9 mouse cellular contexts compared by ENCODE assay signal in the genomic region with DNA sequence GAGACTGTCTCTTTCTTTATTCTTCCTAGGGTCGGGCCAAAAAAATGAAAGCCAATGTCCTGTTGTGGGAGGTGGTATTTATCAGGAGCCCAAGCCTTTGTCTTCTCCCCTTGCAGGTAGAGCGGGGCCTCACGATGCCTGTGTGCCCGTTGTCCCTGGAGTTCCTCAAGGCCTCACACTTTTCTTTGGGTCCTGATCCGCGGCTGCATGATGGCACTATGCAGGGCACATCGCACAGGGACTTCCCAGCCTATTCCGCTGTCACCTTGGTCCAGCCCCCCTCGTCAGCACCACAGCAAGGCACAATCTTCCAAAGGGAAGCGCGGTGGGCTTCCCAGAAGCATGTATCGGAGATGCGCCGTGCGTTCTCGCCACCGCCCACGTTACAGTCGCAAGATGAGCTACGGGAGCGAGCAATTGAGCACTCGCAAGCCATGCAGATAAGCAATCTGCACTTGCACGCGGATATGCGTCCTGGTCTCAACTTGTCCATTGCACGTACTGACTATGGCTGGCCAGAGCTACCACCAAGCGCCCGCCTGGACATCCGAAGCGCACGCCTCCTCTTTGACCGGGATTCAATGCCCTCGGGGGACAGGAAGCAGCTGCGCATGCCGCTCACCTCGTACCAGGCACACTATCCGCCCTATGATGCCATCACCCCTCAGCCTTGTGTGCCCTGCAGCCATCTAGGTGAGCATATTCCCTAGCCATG. TPM values are rescaled to one million over a fixed set of nuclear protein-coding genes. Genes with fewer than 3 reads are reported as not detected.
DNase-seq lines count a peak whose midpoint lies in the region; ATAC-seq lines count a peak whose summit lies in the region.
"Had no signal": no experiment of that assay in that cellular context is flagged by ENCODE, and none has a peak within 500 bp of the region (broad histone marks: within the 10 kb centered on the region; RNA-seq: fewer than 3 reads in every experiment).

No protein-coding gene starts in this region.

- ATAC-seq in kidney, embryonic 16.5 days (ENCODE audit: low FRiP score, low TSS enrichment): no peak
- no peak for ATAC-seq in intestine, embryonic 16.5 days
- ATAC-seq in neural tube, embryonic 12.5 days (ENCODE audit: low FRiP score, low read depth): peak; percentile 48; the same call in 1 of the 2 replicates

- 27% methylated on average over 37 of the region's 37 CpGs for WGBS in kidney, embryonic 16.5 days
- WGBS in embryonic facial prominence, embryonic 10.5 days: 25% methylated on average over 37 of the region's 37 CpGs
- 24% methylated on average over 37 of the region's 37 CpGs for WGBS in intestine, embryonic 16.5 days
- WGBS in neural tube, embryonic 12.5 days: 27% methylated on average over 37 of the region's 37 CpGs

- H3K9me3 ChIP-seq in kidney, embryonic 16.5 days (ENCODE audit: low read length): no peaks in the 10 kb centered on the region
- H3K9me3 ChIP-seq in embryonic facial prominence, embryonic 10.5 days: no peaks in the 10 kb centered on the region
- H3K9me3 ChIP-seq in intestine, embryonic 16.5 days (ENCODE audit: control insufficient read depth, low read length): no peaks in the 10 kb centered on the region
- H3K9me3 ChIP-seq in neural tube, embryonic 12.5 days: no peaks in the 10 kb centered on the region

- DNase-seq in kidney, adult 11 months: no peak
- peak; percentile 52 for DNase-seq in embryonic facial prominence, embryonic 10.5 days (ENCODE audit: low spot score)
- DNase-seq in cerebellum, adult 11-12 months: no peak
- no peak for DNase-seq in adrenal gland, adult 8-10 months
- DNase-seq in left cerebral cortex, adult 11 months (ENCODE audit: low spot score): no peak
- DNase-seq: thymus, adult 18-20 months had no signal

- no peak overlapping the region for H3K27ac ChIP-seq in kidney, embryonic 16.5 days (ENCODE audit: low read length)
- H3K27ac ChIP-seq in embryonic facial prominence, embryonic 10.5 days (replicated peaks): no peak overlapping the region
- H3K27ac ChIP-seq in intestine, embryonic 16.5 days (ENCODE audit: low read length): no peak overlapping the region
- no peak overlapping the region for H3K27ac ChIP-seq in neural tube, embryonic 12.5 days

- H3K36me3 ChIP-seq in kidney, embryonic 16.5 days (ENCODE audit: insufficient read depth, low read length): no peaks in the 10 kb centered on the region
- H3K36me3 ChIP-seq in embryonic facial prominence, embryonic 10.5 days (replicated peaks): no peaks in the 10 kb centered on the region
- H3K36me3 ChIP-seq in intestine, embryonic 16.5 days (ENCODE audit: control insufficient read depth, insufficient read depth, low read length): no peaks in the 10 kb centered on the region
- H3K36me3 ChIP-seq in neural tube, embryonic 12.5 days: no peaks in the 10 kb centered on the region

- H3K4me1 ChIP-seq in kidney, embryonic 16.5 days (ENCODE audit: insufficient read depth, low read length): peaks cover 6% of the 10 kb centered on the region
- H3K4me1 ChIP-seq in embryonic facial prominence, embryonic 10.5 days: peaks cover 8% of the 10 kb centered on the region
- H3K4me1 ChIP-seq in intestine, embryonic 16.5 days (ENCODE audit: control insufficient read depth, insufficient read depth, low read length): no peaks in the 10 kb centered on the region
- no peaks in the 10 kb centered on the region for H3K4me1 ChIP-seq in neural tube, embryonic 12.5 days

- H3K4me3 ChIP-seq in kidney, embryonic 16.5 days (ENCODE audit: low read length): peak overlapping the region; percentile 35
- peak overlapping the region; percentile 49 for H3K4me3 ChIP-seq in embryonic facial prominence, embryonic 10.5 days
- peak overlapping the region; percentile 34 for H3K4me3 ChIP-seq in intestine, embryonic 16.5 days (ENCODE audit: low read length)
- H3K4me3 ChIP-seq in neural tube, embryonic 12.5 days: peak overlapping the region; percentile 24

- peaks cover 5% of the 10 kb centered on the region; the same call in 1 of the 2 replicates for H3K27me3 ChIP-seq in kidney, embryonic 16.5 days (ENCODE audit: insufficient read depth, low read length)
- H3K27me3 ChIP-seq in embryonic facial prominence, embryonic 10.5 days (replicated peaks; ENCODE audit: low read depth, poor library complexity, severe bottlenecking): peaks cover 32% of the 10 kb centered on the region
- H3K27me3 ChIP-seq in intestine, embryonic 16.5 days (replicated peaks; ENCODE audit: control insufficient read depth, insufficient read depth, low read length): 0 out of 2 replicates have a peak, but pooled peaks cover 3% of the 10 kb centered on the region
- peaks cover 9% of the 10 kb centered on the region for H3K27me3 ChIP-seq in neural tube, embryonic 12.5 days (replicated peaks)

- peak overlapping the region; percentile 55 for H3K4me2 ChIP-seq in kidney, embryonic 16.5 days (replicated peaks; ENCODE audit: low read depth, low read length)
- peak overlapping the region; percentile 50 for H3K4me2 ChIP-seq in intestine, embryonic 16.5 days (ENCODE audit: low read depth, low read length)
- H3K4me2 ChIP-seq in neural tube, embryonic 12.5 days (replicated peaks): peak overlapping the region; percentile 48

- H3K9ac ChIP-seq in kidney, embryonic 16.5 days (replicated peaks; ENCODE audit: low read length): 0 out of 2 replicates have a peak overlapping the region, but pooled peaks have one; percentile 35
- H3K9ac ChIP-seq in intestine, embryonic 16.5 days (ENCODE audit: low read depth, low read length): peak overlapping the region; percentile 31; the same call in 1 of the 2 replicates
- H3K9ac ChIP-seq in neural tube, embryonic 12.5 days: no peak overlapping the region

RNA-seq across cellular contexts. Expression of a gene that starts 5.2 kb away (rescaled TPM):
- 0.19 TPM in 1 of 2 replicates, not detected in the other for polyA plus RNA-seq in kidney, embryonic 16.5 days (2015; fragmentation: Nextera tagmentation; extraction: Ambion mirVana)
- polyA plus RNA-seq in embryonic facial prominence, embryonic 10.5 days (2016; fragmentation: Nextera tagmentation; extraction: Ambion mirVana): 0.10 TPM in 1 of 2 replicates, not detected in the other
- polyA plus RNA-seq in intestine, embryonic 16.5 days (2015; fragmentation: Nextera tagmentation; extraction: Ambion mirVana): not detected in 2 replicates
- polyA plus RNA-seq in neural tube, embryonic 12.5 days (2016; fragmentation: Nextera tagmentation; extraction: Ambion mirVana): 0.22 TPM in 1 of 2 replicates, not detected in the other
- under 1 TPM in 2 of 4 experiments, not detected in 2; 0.28 to 0.46 TPM for total RNA-seq in adrenal gland, adult 8-10 months (2022)

RNA-seq across cellular contexts. Expression of a gene that starts 8.4 kb away (rescaled TPM):
- polyA plus RNA-seq in kidney, embryonic 16.5 days (2015; fragmentation: Nextera tagmentation; extraction: Ambion mirVana): 8.7 and 10.1 TPM in 2 replicates
- 4.1 and 4.8 TPM in 2 replicates for polyA plus RNA-seq in embryonic facial prominence, embryonic 10.5 days (2016; fragmentation: Nextera tagmentation; extraction: Ambion mirVana)
- 17.4 and 17.9 TPM in 2 replicates for polyA plus RNA-seq in intestine, embryonic 16.5 days (2015; fragmentation: Nextera tagmentation; extraction: Ambion mirVana)
- 3.4 and 4.2 TPM in 2 replicates for polyA plus RNA-seq in neural tube, embryonic 12.5 days (2016; fragmentation: Nextera tagmentation; extraction: Ambion mirVana)
- 10 to 100 TPM; 10.4 to 20.2 (median 12.1) TPM for total RNA-seq in adrenal gland, adult 8-10 months (2022)

RNA-seq across cellular contexts. Expression of a gene that starts 17.1 kb away (rescaled TPM):
- polyA plus RNA-seq in kidney, embryonic 16.5 days (2015; fragmentation: Nextera tagmentation; extraction: Ambion mirVana): 55.6 and 57.1 TPM in 2 replicates
- polyA plus RNA-seq in embryonic facial prominence, embryonic 10.5 days (2016; fragmentation: Nextera tagmentation; extraction: Ambion mirVana): 68.4 and 70.8 TPM in 2 replicates
- 30.3 and 31.4 TPM in 2 replicates for polyA plus RNA-seq in intestine, embryonic 16.5 days (2015; fragmentation: Nextera tagmentation; extraction: Ambion mirVana)
- polyA plus RNA-seq in neural tube, embryonic 12.5 days (2016; fragmentation: Nextera tagmentation; extraction: Ambion mirVana): 81.8 and 87.0 TPM in 2 replicates
- 10 to 100 TPM; 20.6 to 22.9 (median 21.7) TPM for total RNA-seq in adrenal gland, adult 8-10 months (2022)

RNA-seq across cellular contexts. Expression of a gene that starts 24.4 kb away (rescaled TPM):
- 72.2 and 73.5 TPM in 2 replicates for polyA plus RNA-seq in kidney, embryonic 16.5 days (2015; fragmentation: Nextera tagmentation; extraction: Ambion mirVana)
- 63.2 and 65.0 TPM in 2 replicates for polyA plus RNA-seq in embryonic facial prominence, embryonic 10.5 days (2016; fragmentation: Nextera tagmentation; extraction: Ambion mirVana)
- 73.6 and 94.9 TPM in 2 replicates for polyA plus RNA-seq in intestine, embryonic 16.5 days (2015; fragmentation: Nextera tagmentation; extraction: Ambion mirVana)
- polyA plus RNA-seq in neural tube, embryonic 12.5 days (2016; fragmentation: Nextera tagmentation; extraction: Ambion mirVana): 74.4 and 78.9 TPM in 2 replicates
- 10 to 100 TPM; 45.0 to 82.0 (median 60.3) TPM for total RNA-seq in adrenal gland, adult 8-10 months (2022)

RNA-seq across cellular contexts. Expression of a gene that starts 39.3 kb away (rescaled TPM):
- polyA plus RNA-seq in kidney, embryonic 16.5 days (2015; fragmentation: Nextera tagmentation; extraction: Ambion mirVana): 35.7 and 42.4 TPM in 2 replicates
- 20.7 and 24.8 TPM in 2 replicates for polyA plus RNA-seq in embryonic facial prominence, embryonic 10.5 days (2016; fragmentation: Nextera tagmentation; extraction: Ambion mirVana)
- 39.9 and 43.3 TPM in 2 replicates for polyA plus RNA-seq in intestine, embryonic 16.5 days (2015; fragmentation: Nextera tagmentation; extraction: Ambion mirVana)
- 31.2 and 33.9 TPM in 2 replicates for polyA plus RNA-seq in neural tube, embryonic 12.5 days (2016; fragmentation: Nextera tagmentation; extraction: Ambion mirVana)
- total RNA-seq in adrenal gland, adult 8-10 months (2022): 10 to 100 TPM; 49.3 to 73.9 (median 63.2) TPM
